Mouse (Mus musculus): Measurements from ENCODE around the gene Hmg20b. TPM values are rescaled to one million over a fixed set of nuclear protein-coding genes. Genes with fewer than 3 reads are reported as not detected.

Hmg20b gene
- polyA plus RNA-seq, 1 experiment, result 89.0 TPM

- Histone ChIP-seq H3K79me2 (ENCODE audit: control insufficient read depth, insufficient read depth) (peaks cover 21% of the 10 kb centered on the region), H3ac (ENCODE audit: control insufficient read depth, insufficient read length, low read depth) (no peak overlapping the region), H3K36me3 (ENCODE audit: control insufficient read depth, insufficient read depth) (peaks cover 50% of the 10 kb centered on the region), H3K4me3 (ENCODE audit: insufficient read depth, poor library complexity, severe bottlenecking) (no peak overlapping the region), H3K27me3 (ENCODE audit: control insufficient read depth, insufficient read depth, insufficient read length) (no peaks in the 10 kb centered on the region), H3K79me3 (ENCODE audit: low read depth) (peaks cover 14% of the 10 kb centered on the region)
- TF ChIP-seq CTCF (IDR thresholded peaks at IDR 0.05; ENCODE audit: control insufficient read depth, insufficient read depth, insufficient read length) (no peak), USF1 (IDR thresholded peaks at IDR 0.05; ENCODE audit: low read depth) (no peak), MAX (IDR thresholded peaks at IDR 0.05) (no peak), CEBPB (IDR thresholded peaks at IDR 0.05; ENCODE audit: low read depth) (no peak), MYOD1 (IDR thresholded peaks at IDR 0.05; ENCODE audit: control insufficient read depth, insufficient read length, low read depth) (no peak), FOSL1 (IDR thresholded peaks at IDR 0.05; ENCODE audit: insufficient read depth, low read length, poor library complexity, severe bottlenecking) (no peak), MYOG (IDR thresholded peaks at IDR 0.05; ENCODE audit: control insufficient read depth, extremely low read depth, insufficient read length) (no peak)
These were observed 23.4 kb downstream of the Hmg20b start for GRCm38 (mm10) chr10:81326858-81327257.

- no peak overlapping the region for H3ac ChIP-seq (ENCODE audit: control insufficient read depth, insufficient read length, low read depth)
- peaks cover 30% of the 10 kb centered on the region for H3K79me2 ChIP-seq (ENCODE audit: control insufficient read depth, insufficient read depth)
- H3K27me3 ChIP-seq (ENCODE audit: control insufficient read depth, insufficient read depth, insufficient read length), result no peaks in the 10 kb centered on the region
- TF ChIP-seq FOSL1 (IDR thresholded peaks at IDR 0.05; ENCODE audit: insufficient read depth, low read length, poor library complexity, severe bottlenecking) (no peak), USF1 (IDR thresholded peaks at IDR 0.05; ENCODE audit: low read depth) (no peak), CTCF (IDR thresholded peaks at IDR 0.05; ENCODE audit: control insufficient read depth, insufficient read depth, insufficient read length) (no peak), CEBPB (IDR thresholded peaks at IDR 0.05; ENCODE audit: low read depth) (no peak), MYOD1 (IDR thresholded peaks at IDR 0.05; ENCODE audit: control insufficient read depth, insufficient read length, low read depth) (no peak), MYOG (IDR thresholded peaks at IDR 0.05; ENCODE audit: control insufficient read depth, extremely low read depth, insufficient read length) (no peak), MAX (IDR thresholded peaks at IDR 0.05) (no peak)
- no peak overlapping the region for H3K4me3 ChIP-seq (ENCODE audit: insufficient read depth, poor library complexity, severe bottlenecking)
- peaks cover 20% of the 10 kb centered on the region for H3K79me3 ChIP-seq (ENCODE audit: low read depth)
- H3K36me3 ChIP-seq (ENCODE audit: control insufficient read depth, insufficient read depth), result peaks cover 50% of the 10 kb centered on the region
These were observed 24.5 kb downstream of the Hmg20b start for GRCm38 (mm10) chr10:81325781-81326180.

- no peak overlapping the region for H3K4me3 ChIP-seq (ENCODE audit: insufficient read depth, poor library complexity, severe bottlenecking)
- H3K79me2 ChIP-seq (ENCODE audit: control insufficient read depth, insufficient read depth), result peaks cover 30% of the 10 kb centered on the region
- no peak overlapping the region for H3ac ChIP-seq (ENCODE audit: control insufficient read depth, insufficient read length, low read depth)
- peaks cover 20% of the 10 kb centered on the region for H3K79me3 ChIP-seq (ENCODE audit: low read depth)
- no peak for TF ChIP-seq MAX (IDR thresholded peaks at IDR 0.05)
- H3K36me3 ChIP-seq (ENCODE audit: control insufficient read depth, insufficient read depth), result peaks cover 50% of the 10 kb centered on the region
- no peaks in the 10 kb centered on the region for H3K27me3 ChIP-seq (ENCODE audit: control insufficient read depth, insufficient read depth, insufficient read length)
These were observed 25.1 kb downstream of the Hmg20b start for GRCm38 (mm10) chr10:81325176-81325575.

GRCm38 (mm10) chr10:81323791-81324530 lies 26.3 kb downstream of the Hmg20b start:
- peaks cover 20% of the 10 kb centered on the region for H3K79me3 ChIP-seq (ENCODE audit: low read depth)
- TF ChIP-seq CTCF (IDR thresholded peaks at IDR 0.05; ENCODE audit: control insufficient read depth, insufficient read depth, insufficient read length) (no peak), CEBPB (IDR thresholded peaks at IDR 0.05; ENCODE audit: low read depth) (no peak)

GRCm38 (mm10) chr10:81323141-81323775 lies 27.0 kb downstream of the Hmg20b start:
- peaks cover 52% of the 10 kb centered on the region for H3K36me3 ChIP-seq (ENCODE audit: control insufficient read depth, insufficient read depth)
- H3ac ChIP-seq (ENCODE audit: control insufficient read depth, insufficient read length, low read depth), result no peak overlapping the region
- TF ChIP-seq USF1 (IDR thresholded peaks at IDR 0.05; ENCODE audit: low read depth), result no peak
- TF ChIP-seq CEBPB (IDR thresholded peaks at IDR 0.05; ENCODE audit: low read depth), result no peak
- TF ChIP-seq MYOD1 (IDR thresholded peaks at IDR 0.05; ENCODE audit: control insufficient read depth, insufficient read length, low read depth), result no peak
- no peak for TF ChIP-seq MAX (IDR thresholded peaks at IDR 0.05)
- no peak for TF ChIP-seq FOSL1 (IDR thresholded peaks at IDR 0.05; ENCODE audit: insufficient read depth, low read length, poor library complexity, severe bottlenecking)
- TF ChIP-seq CTCF (IDR thresholded peaks at IDR 0.05; ENCODE audit: control insufficient read depth, insufficient read depth, insufficient read length), result no peak
- no peak for TF ChIP-seq MYOG (IDR thresholded peaks at IDR 0.05; ENCODE audit: control insufficient read depth, extremely low read depth, insufficient read length)
- peaks cover 30% of the 10 kb centered on the region for H3K79me2 ChIP-seq (ENCODE audit: control insufficient read depth, insufficient read depth)
- peaks cover 20% of the 10 kb centered on the region for H3K79me3 ChIP-seq (ENCODE audit: low read depth)
- no peak overlapping the region for H3K4me3 ChIP-seq (ENCODE audit: insufficient read depth, poor library complexity, severe bottlenecking)
- H3K27me3 ChIP-seq (ENCODE audit: control insufficient read depth, insufficient read depth, insufficient read length), result no peaks in the 10 kb centered on the region

More at GRCm38 (mm10) chr10:81323791-81324530, 26.3 kb downstream of the Hmg20b start:
- Histone ChIP-seq H3K79me2 (ENCODE audit: control insufficient read depth, insufficient read depth) (peaks cover 30% of the 10 kb centered on the region), H3K27me3 (ENCODE audit: control insufficient read depth, insufficient read depth, insufficient read length) (no peaks in the 10 kb centered on the region), H3ac (ENCODE audit: control insufficient read depth, insufficient read length, low read depth) (no peak overlapping the region), H3K4me3 (ENCODE audit: insufficient read depth, poor library complexity, severe bottlenecking) (no peak overlapping the region), H3K36me3 (ENCODE audit: control insufficient read depth, insufficient read depth) (peaks cover 50% of the 10 kb centered on the region)

GRCm38 (mm10) chr10:81322444-81322843 lies 27.8 kb downstream of the Hmg20b start:
- peak overlapping the region; percentile 37 for H3ac ChIP-seq (ENCODE audit: control insufficient read depth, insufficient read length, low read depth)
- H3K27me3 ChIP-seq (ENCODE audit: control insufficient read depth, insufficient read depth, insufficient read length), result no peaks in the 10 kb centered on the region
- H3K36me3 ChIP-seq (ENCODE audit: control insufficient read depth, insufficient read depth), result peaks cover 60% of the 10 kb centered on the region
- peak overlapping the region; percentile 99 for H3K4me3 ChIP-seq (ENCODE audit: insufficient read depth, poor library complexity, severe bottlenecking)
- H3K79me2 ChIP-seq (ENCODE audit: control insufficient read depth, insufficient read depth), result peaks cover 30% of the 10 kb centered on the region
- no peak for TF ChIP-seq MYOG (IDR thresholded peaks at IDR 0.05; ENCODE audit: control insufficient read depth, extremely low read depth, insufficient read length)
- no peak for TF ChIP-seq USF1 (IDR thresholded peaks at IDR 0.05; ENCODE audit: low read depth)
- TF ChIP-seq MYOD1 (IDR thresholded peaks at IDR 0.05; ENCODE audit: control insufficient read depth, insufficient read length, low read depth), result no peak
- TF ChIP-seq CTCF (IDR thresholded peaks at IDR 0.05; ENCODE audit: control insufficient read depth, insufficient read depth, insufficient read length), result no peak
- no peak for TF ChIP-seq MAX (IDR thresholded peaks at IDR 0.05)
- no peak for TF ChIP-seq CEBPB (IDR thresholded peaks at IDR 0.05; ENCODE audit: low read depth)
- TF ChIP-seq FOSL1 (IDR thresholded peaks at IDR 0.05; ENCODE audit: insufficient read depth, low read length, poor library complexity, severe bottlenecking), result no peak
- H3K79me3 ChIP-seq (ENCODE audit: low read depth), result peaks cover 20% of the 10 kb centered on the region
